Mouse (Mus musculus) forebrain, postnatal 0 days (tissue): ENCODE data around the gene AC161166.1. TPM values are rescaled to one million over a fixed set of nuclear protein-coding genes. Genes with fewer than 3 reads are reported as not detected.
A peak's percentile ranks its signal among the peaks of the same experiment; 100 is the strongest.
"Not testable (repeated sequence)": the region's sequence is repeated elsewhere in the genome, so short reads cannot be mapped to it uniquely, and the experiment has no call there.

Source experiments
- ATAC-seq: fragments of 200-750 bp; cut with Nextera tagmentation; 2 replicates; pipeline ENCODE4 v1.8.0; 2017; ENCODE audit warnings: mild to moderate bottlenecking, moderate library complexity
- DNase-seq: peaks from one replicate; pipeline ENCODE4 v3.0.0-alpha.2; 2015
- H3K27ac ChIP-seq: fragments of 300-500 bp; sonication (generic); 2 replicates; pipeline ENCODE4 v1.5.1; 2014; ENCODE audit warnings: low read depth, mild to moderate bottlenecking, antibody characterized with exemption, low read length, moderate library complexity, mixed read lengths
- H3K27me3 ChIP-seq: fragments of 300-500 bp; sonication (generic); 2 replicates; pipeline ENCODE4 v1.6.1; 2014; ENCODE audit warnings: mild to moderate bottlenecking, low read length, mixed read lengths; ENCODE audit not compliant: insufficient read depth
- H3K36me3 ChIP-seq: fragments of 300-500 bp; sonication (generic); 2 replicates; pipeline ENCODE4 v1.6.1; 2014; ENCODE audit warnings: mild to moderate bottlenecking, moderate library complexity; ENCODE audit not compliant: insufficient read depth
- H3K4me1 ChIP-seq: fragments of 300-500 bp; sonication (generic); 2 replicates; pipeline ENCODE4 v1.6.1; 2014; ENCODE audit warnings: antibody characterized with exemption; ENCODE audit not compliant: insufficient read depth
- H3K4me2 ChIP-seq: fragments of 300-500 bp; sonication (generic); 2 replicates; pipeline ENCODE4 v1.6.1; 2014; ENCODE audit warnings: low read depth, mild to moderate bottlenecking, moderate library complexity
- H3K4me3 ChIP-seq: fragments of 300-500 bp; sonication (generic); 2 replicates; pipeline ENCODE4 v1.5.1; 2014; ENCODE audit warnings: low read depth, low read length, mixed read lengths
- H3K9ac ChIP-seq: fragments of 300-500 bp; sonication (generic); 2 replicates; pipeline ENCODE4 v1.6.1; 2014; ENCODE audit warnings: mild to moderate bottlenecking
- H3K9me3 ChIP-seq: fragments of 300-500 bp; sonication (generic); 2 replicates; pipeline ENCODE4 v1.6.1; 2016; ENCODE audit warnings: low read length
- CTCF ChIP-seq: sonication (generic); IDR thresholded peaks from 2 replicates; pipeline ENCODE4 v1.5.1; 2016; ENCODE audit warnings: antibody characterized with exemption, control low read depth, low read depth
- WGBS: fragments of 180-500 bp; shearing (Covaris S2); extraction: QIAGEN DNeasy Blood & Tissue Kit; methylation state at CpG from one replicate; pipeline ENCODE4 v1.1.7; 2014; 5-methylcytosine and 5-hydroxymethylcytosine counted together
- polyA plus RNA-seq: library from polyadenylated mRNA; unstranded; fragments of >200 nt; fragmentation: Nextera tagmentation; extraction: Ambion mirVana; gene quantifications from 2 replicates; pipeline ENCODE4 v1.2.1, GENCODE M21; 2015
- total RNA-seq: library from RNA; depleted of rRNA; stranded (reverse); fragments of >200 nt; gene quantifications from 2 replicates; pipeline ENCODE4 v1.2.3, GENCODE M21; 2014

AC161166.1 gene
- total and polyA plus RNA-seq, 2 experiments from 2014 or later: 0.31 TPM; not detected in 1

GRCm38 (mm10) chr7:24528861-24529260 is 16.6 kb upstream of the AC161166.1 start:
- 95% methylated on average over 11 of the region's 11 CpGs for WGBS

GRCm38 (mm10) chr7:24525686-24526420 is 13.6 kb upstream of the AC161166.1 start:
- H3K27me3 ChIP-seq: no peaks in the 10 kb centered on the region
- H3K9ac ChIP-seq: no peak overlapping the region
- no peak overlapping the region for H3K4me3 ChIP-seq
- no peak overlapping the region for H3K27ac ChIP-seq
- WGBS: 72% methylated on average over 12 of the region's 12 CpGs
- ATAC-seq (no peak), DNase-seq (no peak)
- no peaks in the 10 kb centered on the region for H3K9me3 ChIP-seq
- no peak for TF ChIP-seq CTCF
- no peak overlapping the region for H3K4me2 ChIP-seq
- H3K4me1 ChIP-seq: peaks cover 6% of the 10 kb centered on the region; the same call in 1 of the 2 replicates
- no peaks in the 10 kb centered on the region for H3K36me3 ChIP-seq

More at GRCm38 (mm10) chr7:24528861-24529260, 16.6 kb upstream of the AC161166.1 start:
- Histone ChIP-seq H3K27ac (no peak overlapping the region), H3K4me1 (peaks cover 14% of the 10 kb centered on the region; the same call in 1 of the 2 replicates), H3K4me2 (no peak overlapping the region), H3K36me3 (peaks cover 9% of the 10 kb centered on the region), H3K9ac (no peak overlapping the region), H3K27me3 (no peaks in the 10 kb centered on the region), H3K9me3 (no peaks in the 10 kb centered on the region), H3K4me3 (no peak overlapping the region)
- no peak for DNase-seq
- TF ChIP-seq CTCF: no peak
- ATAC-seq: no peak

GRCm38 (mm10) chr7:24524978-24525377 is 12.7 kb upstream of the AC161166.1 start:
- Histone ChIP-seq H3K27ac (no peak overlapping the region), H3K9me3 (no peaks in the 10 kb centered on the region), H3K36me3 (no peaks in the 10 kb centered on the region), H3K27me3 (no peaks in the 10 kb centered on the region), H3K9ac (no peak overlapping the region), H3K4me1 (peaks cover 6% of the 10 kb centered on the region; the same call in 1 of the 2 replicates), H3K4me2 (no peak overlapping the region), H3K4me3 (no peak overlapping the region)
- TF ChIP-seq CTCF: 0 out of 2 replicates have a peak, but pooled peaks have one; percentile 10
- ATAC-seq: no peak
- no peak for DNase-seq
- WGBS: 86% methylated on average over 6 of the region's 6 CpGs

- H3K27me3 ChIP-seq: no peaks in the 10 kb centered on the region
- ATAC-seq: no peak
- no peaks in the 10 kb centered on the region for H3K4me1 ChIP-seq
- no peak overlapping the region for H3K4me3 ChIP-seq
- H3K27ac ChIP-seq: no peak overlapping the region
- H3K9me3 ChIP-seq: no peaks in the 10 kb centered on the region
- H3K36me3 ChIP-seq: no peaks in the 10 kb centered on the region; the same call in 1 of the 2 replicates
- H3K9ac ChIP-seq: no peak overlapping the region
- no peak overlapping the region for H3K4me2 ChIP-seq
- WGBS: 91% methylated on average over 6 of the region's 6 CpGs
- no peak for DNase-seq
- no peak for TF ChIP-seq CTCF
Observed at GRCm38 (mm10) chr7:24523723-24524122, 11.5 kb upstream of the AC161166.1 start.

GRCm38 (mm10) chr7:24522805-24523204 is 10.6 kb upstream of the AC161166.1 start:
- no peak overlapping the region for H3K4me2 ChIP-seq
- WGBS: 57% methylated on average over 5 of the region's 5 CpGs
- H3K27ac ChIP-seq: no peak overlapping the region
- no peaks in the 10 kb centered on the region; the same call in 1 of the 2 replicates for H3K36me3 ChIP-seq
- H3K4me1 ChIP-seq: no peaks in the 10 kb centered on the region
- no peak overlapping the region for H3K4me3 ChIP-seq
- no peaks in the 10 kb centered on the region for H3K27me3 ChIP-seq
- DNase-seq (no peak), ATAC-seq (no peak)
- H3K9me3 ChIP-seq: no peaks in the 10 kb centered on the region
- no peak for TF ChIP-seq CTCF
- no peak overlapping the region for H3K9ac ChIP-seq

GRCm38 (mm10) chr7:24520054-24520453 is 7.8 kb upstream of the AC161166.1 start:
- H3K4me2 ChIP-seq, H3K4me1 ChIP-seq, H3K27ac ChIP-seq, H3K27me3 ChIP-seq, H3K4me3 ChIP-seq, H3K9ac ChIP-seq, ATAC-seq, H3K36me3 ChIP-seq, H3K9me3 ChIP-seq, DNase-seq: not testable (repeated sequence)
- 82% methylated on average over 9 of the region's 10 CpGs for WGBS

- no peak for TF ChIP-seq CTCF
Observed at GRCm38 (mm10) chr7:24519130-24519529, 6.9 kb upstream of the AC161166.1 start.

More at GRCm38 (mm10) chr7:24519130-24519529, 6.9 kb upstream of the AC161166.1 start:
- no peaks in the 10 kb centered on the region for H3K9me3 ChIP-seq
- H3K4me2 ChIP-seq: no peak overlapping the region
- no peak for ATAC-seq
- no peaks in the 10 kb centered on the region for H3K27me3 ChIP-seq
- no peak for DNase-seq
- H3K4me1 ChIP-seq: no peaks in the 10 kb centered on the region
- H3K9ac ChIP-seq: no peak overlapping the region
- WGBS: 18% methylated on average over 3 of the region's 3 CpGs
- no peak overlapping the region for H3K4me3 ChIP-seq
- H3K27ac ChIP-seq: no peak overlapping the region
- peaks cover 11% of the 10 kb centered on the region for H3K36me3 ChIP-seq
